In the genomic region with DNA sequence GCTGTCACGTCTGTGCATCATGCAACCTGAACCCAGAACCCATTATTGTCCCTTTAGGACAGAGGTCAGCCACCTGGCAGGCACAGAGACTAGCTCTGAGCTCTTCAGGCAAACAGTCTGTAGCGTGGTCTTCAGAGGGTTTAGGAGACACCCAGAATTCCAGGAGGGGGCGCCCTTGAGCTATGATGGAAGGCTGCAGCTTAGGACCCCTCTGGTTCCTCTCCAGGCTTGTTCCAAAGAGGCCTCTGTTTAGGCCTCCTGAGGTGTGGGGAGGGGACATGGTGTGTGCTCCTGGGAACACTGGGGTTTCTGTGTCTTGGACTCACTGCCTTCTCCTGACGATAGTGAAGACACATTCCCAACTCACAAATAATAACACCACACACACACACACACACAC, we compare ENCODE assay signal across 8 mouse cellular contexts. TPM values are rescaled to one million over a fixed set of nuclear protein-coding genes. Genes with fewer than 3 reads are reported as not detected.
A peak's percentile ranks its signal among the peaks of the same experiment; 100 is the strongest.
DNase-seq lines count a peak whose midpoint lies in the region; ATAC-seq lines count a peak whose summit lies in the region.

No protein-coding gene starts in this region.

- no peak overlapping the region for H3K27ac ChIP-seq in embryonic facial prominence, embryonic 11.5 days (replicated peaks; ENCODE audit: low read depth, low read length)

- ATAC-seq in embryonic facial prominence, embryonic 11.5 days (replicated peaks; ENCODE audit: insufficient number of reproducible peaks, low FRiP score, low TSS enrichment, low read depth): peak; percentile 84; the same call in 1 of the 2 replicates
- no peak for ATAC-seq in activated CD4-positive, CD25-positive, alpha-beta regulatory T cell, adult 4 months

- no peaks in the 10 kb centered on the region for H3K36me3 ChIP-seq in embryonic facial prominence, embryonic 11.5 days (replicated peaks; ENCODE audit: control insufficient read depth, insufficient read depth, low read depth, low read length)

- H3K9ac ChIP-seq in embryonic facial prominence, embryonic 11.5 days (replicated peaks; ENCODE audit: low read length): no peak overlapping the region

- H3K4me2 ChIP-seq in embryonic facial prominence, embryonic 11.5 days (ENCODE audit: low read depth, low read length): no peak overlapping the region

- no peaks in the 10 kb centered on the region for H3K4me1 ChIP-seq in embryonic facial prominence, embryonic 11.5 days (ENCODE audit: control insufficient read depth, insufficient read depth, low read length)

- H3K4me3 ChIP-seq in embryonic facial prominence, embryonic 11.5 days (ENCODE audit: low read depth, low read length): no peak overlapping the region

- H3K27me3 ChIP-seq in embryonic facial prominence, embryonic 11.5 days (ENCODE audit: control insufficient read depth, insufficient read depth, low read length): no peaks in the 10 kb centered on the region

- WGBS in embryonic facial prominence, embryonic 11.5 days: 11% methylated on average over 4 of the region's 4 CpGs

- H3K9me3 ChIP-seq in embryonic facial prominence, embryonic 11.5 days (replicated peaks; ENCODE audit: control insufficient read depth, low read length): no peaks in the 10 kb centered on the region

- DNase-seq in A20 (ENCODE audit: low read depth, low spot score): peak; percentile 1
- DNase-seq in NIH3T3 (ENCODE audit: low read depth): peak; percentile 61
- DNase-seq in embryonic facial prominence, embryonic 11.5 days (ENCODE audit: low spot score): peak; percentile 88
- DNase-seq in heart, postnatal 4 days: peak; percentile 79
- DNase-seq in kidney, postnatal 4 days: peak; percentile 93 to 94
- peak; percentile 90 for DNase-seq in lung, postnatal 10 days
- DNase-seq in right cerebral cortex, postnatal 4 days: peak; percentile 81

RNA-seq across cellular contexts. Expression of a gene that starts 20.4 kb away (rescaled TPM):
- 9.5 and 10.2 TPM in 2 replicates for polyA plus RNA-seq in embryonic facial prominence, embryonic 11.5 days (2014; fragmentation: Nextera tagmentation; extraction: Ambion mirVana)
- total RNA-seq in heart, postnatal 4 days (2021): 1 to 10 TPM; 2.5 to 3.3 TPM
- polyA plus RNA-seq in activated CD4-positive, CD25-positive, alpha-beta regulatory T cell, adult 4 months (2017; shearing (Covaris generic)): not detected

RNA-seq across cellular contexts. Expression of a gene that starts 50.5 kb away (rescaled TPM):
- 0.22 TPM in 1 of 2 replicates, not detected in the other for polyA plus RNA-seq in embryonic facial prominence, embryonic 11.5 days (2014; fragmentation: Nextera tagmentation; extraction: Ambion mirVana)
- total RNA-seq in heart, postnatal 4 days (2021): 1 to 10 TPM in 1 of 2 experiments, under 1 TPM in 1; 0.68 to 1.5 TPM
- not detected for polyA plus RNA-seq in activated CD4-positive, CD25-positive, alpha-beta regulatory T cell, adult 4 months (2017; shearing (Covaris generic))

Comparison
In these comparisons a context has a peak if more than half of its experiments do, and no peak if none do; other contexts are left out.
1. DNase-seq: peak in every context shown above with its lines; median percentile 94 in kidney, postnatal 4 days; 90 in lung, postnatal 10 days; 88 in embryonic facial prominence, embryonic 11.5 days; 81 in right cerebral cortex, postnatal 4 days; 79 in heart, postnatal 4 days; 61 in NIH3T3; 1 in A20.
2. RNA of a gene that starts 20.4 kb away (polyA plus RNA-seq): 9.5 to 10.2 TPM in embryonic facial prominence, embryonic 11.5 days; not detected in activated CD4-positive, CD25-positive, alpha-beta regulatory T cell, adult 4 months; every median in the first group is over 10 times any median in the second.